Mouse (Mus musculus) retina, adult 2 months (tissue): Measurements from ENCODE around the gene Farsa.
"Not testable (repeated sequence)": the region's sequence is repeated elsewhere in the genome, so short reads cannot be mapped to it uniquely, and the experiment has no call there.

Experiments
- DNase-seq: peaks from one replicate; pipeline ENCODE4 v3.0.0-alpha.2; 2012; ENCODE audit warnings: low read depth, low spot score

Gene Farsa

DNA sequence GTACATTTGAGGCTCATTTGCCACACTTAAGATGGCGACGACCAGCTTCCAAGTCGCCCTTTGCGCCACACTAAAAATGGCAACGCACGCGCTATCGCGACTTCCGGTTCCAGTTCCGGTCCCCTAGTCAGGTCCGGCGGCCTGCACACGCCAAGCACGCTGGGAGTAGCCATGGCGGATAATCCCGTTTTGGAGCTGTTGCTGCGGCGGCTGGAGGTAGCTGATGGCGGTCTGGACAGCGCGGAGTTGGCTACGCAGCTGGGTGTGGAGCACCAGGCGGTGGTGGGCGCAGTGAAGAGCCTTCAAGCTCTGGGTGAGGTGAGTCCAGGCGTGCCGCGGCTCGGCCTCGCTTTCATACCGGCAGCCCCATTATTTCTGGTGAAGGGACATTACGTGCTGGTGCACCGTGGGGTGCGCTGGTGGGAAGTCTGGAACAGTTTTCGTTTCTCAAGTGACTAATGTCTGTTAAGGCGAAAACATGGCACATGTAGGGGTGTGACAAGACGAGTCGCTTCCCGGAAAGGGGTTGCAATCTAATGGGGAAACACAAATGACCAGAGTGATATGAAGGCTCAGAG lies at the start of gene Farsa:
Gene Farsa, plus strand, starts transcription at position 126 of the 578 bp plus-strand sequence.
- peak; percentile 97 for DNase-seq

- no peak for DNase-seq
These were observed 47.5 kb upstream of the Farsa start for GRCm38 (mm10) chr8:84809109-84809940.

GRCm38 (mm10) chr8:84809941-84810280 lies 46.9 kb upstream of the Farsa start:
- no peak for DNase-seq

- no peak for DNase-seq
These were observed 45.9 kb upstream of the Farsa start for GRCm38 (mm10) chr8:84810896-84811295.

GRCm38 (mm10) chr8:84811303-84811702 lies 45.5 kb upstream of the Farsa start:
- no peak for DNase-seq

GRCm38 (mm10) chr8:84813059-84813458 lies 43.7 kb upstream of the Farsa start:
- no peak for DNase-seq

GRCm38 (mm10) chr8:84813830-84814229 lies 43.0 kb upstream of the Farsa start:
- no peak for DNase-seq

- DNase-seq = no peak
These were observed 42.6 kb upstream of the Farsa start for GRCm38 (mm10) chr8:84814240-84814554.

- DNase-seq = peak; percentile 69
These were observed 42.0 kb upstream of the Farsa start for GRCm38 (mm10) chr8:84814555-84815441.

DNA sequence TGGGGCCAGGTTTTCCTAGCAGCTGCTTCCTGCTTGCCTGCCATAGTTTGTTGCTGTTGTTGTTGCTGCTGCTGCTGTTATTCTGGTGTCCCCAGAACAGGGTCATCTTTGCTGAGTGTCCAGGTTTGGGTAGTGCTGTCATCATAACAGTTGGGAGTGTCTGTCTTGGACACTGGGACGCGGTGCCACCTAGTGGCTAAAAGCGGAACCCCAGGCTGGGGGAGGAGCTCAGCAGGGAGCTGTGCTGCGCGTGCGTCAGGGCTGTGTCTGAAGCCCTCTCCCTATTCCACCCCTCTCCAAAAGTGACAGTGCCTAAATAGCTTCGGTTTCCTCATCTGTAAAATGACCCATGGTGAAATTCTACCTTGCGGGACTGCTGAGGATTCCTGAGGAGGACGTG lies 41.2 kb upstream of the Farsa start:
- peak; percentile 83 for DNase-seq

GRCm38 (mm10) chr8:84816117-84816516 lies 40.7 kb upstream of the Farsa start:
- no peak for DNase-seq

DNA sequence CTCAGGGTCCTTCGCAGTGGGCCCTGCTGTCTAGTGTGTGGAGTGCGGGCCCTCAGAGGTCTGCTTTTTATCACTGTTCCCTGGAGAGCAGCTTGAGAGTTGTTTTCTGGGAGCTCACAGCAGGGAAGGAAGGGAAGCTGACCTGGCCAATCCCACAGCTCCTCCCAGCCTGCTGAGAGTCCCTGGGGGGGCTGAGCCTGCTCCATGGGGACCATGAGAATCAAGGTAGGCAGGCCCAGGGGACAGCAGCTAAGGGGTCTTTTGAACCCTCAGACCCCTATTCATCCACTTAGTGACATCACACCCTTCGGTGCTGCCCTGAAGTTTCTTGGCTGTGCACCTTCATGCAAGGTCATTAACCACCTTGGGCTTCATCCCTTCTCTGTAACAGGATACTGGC lies 34.1 kb upstream of the Farsa start, which contains the start of gene Dand5:
Gene Dand5, minus strand, starts transcription at position 101 of the 400 bp plus-strand sequence.
- DNase-seq = no peak

- no peak for DNase-seq
These were observed 33.1 kb upstream of the Farsa start for GRCm38 (mm10) chr8:84823653-84824052.

GRCm38 (mm10) chr8:84825636-84826035 lies 31.2 kb upstream of the Farsa start:
- DNase-seq = no peak

- not testable (repeated sequence) for DNase-seq
These were observed 30.3 kb upstream of the Farsa start for GRCm38 (mm10) chr8:84826518-84826917.

DNA sequence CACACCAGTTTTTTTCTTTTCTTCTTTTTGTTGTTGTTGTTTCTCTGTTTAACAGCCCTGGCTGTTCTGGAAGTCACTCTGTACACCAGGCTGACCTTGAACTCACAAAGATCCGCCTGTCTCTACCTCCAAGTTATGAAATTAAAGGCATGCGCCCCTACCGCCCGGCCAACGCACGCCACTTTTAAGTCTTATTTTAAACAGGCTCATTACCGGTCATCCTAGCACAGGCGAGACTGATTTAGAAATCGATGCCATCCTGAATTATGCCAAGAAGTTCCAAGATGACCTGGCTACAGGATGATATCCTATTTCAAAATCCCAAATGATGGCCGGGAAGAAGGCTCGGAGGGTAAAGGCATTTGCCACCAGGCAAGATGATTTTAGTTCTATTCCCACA lies 25.3 kb upstream of the Farsa start, which contains the start of gene Gadd45gip1:
Gene Gadd45gip1, plus strand, starts transcription at position 33 of the 400 bp plus-strand sequence.
- no peak for DNase-seq

DNA sequence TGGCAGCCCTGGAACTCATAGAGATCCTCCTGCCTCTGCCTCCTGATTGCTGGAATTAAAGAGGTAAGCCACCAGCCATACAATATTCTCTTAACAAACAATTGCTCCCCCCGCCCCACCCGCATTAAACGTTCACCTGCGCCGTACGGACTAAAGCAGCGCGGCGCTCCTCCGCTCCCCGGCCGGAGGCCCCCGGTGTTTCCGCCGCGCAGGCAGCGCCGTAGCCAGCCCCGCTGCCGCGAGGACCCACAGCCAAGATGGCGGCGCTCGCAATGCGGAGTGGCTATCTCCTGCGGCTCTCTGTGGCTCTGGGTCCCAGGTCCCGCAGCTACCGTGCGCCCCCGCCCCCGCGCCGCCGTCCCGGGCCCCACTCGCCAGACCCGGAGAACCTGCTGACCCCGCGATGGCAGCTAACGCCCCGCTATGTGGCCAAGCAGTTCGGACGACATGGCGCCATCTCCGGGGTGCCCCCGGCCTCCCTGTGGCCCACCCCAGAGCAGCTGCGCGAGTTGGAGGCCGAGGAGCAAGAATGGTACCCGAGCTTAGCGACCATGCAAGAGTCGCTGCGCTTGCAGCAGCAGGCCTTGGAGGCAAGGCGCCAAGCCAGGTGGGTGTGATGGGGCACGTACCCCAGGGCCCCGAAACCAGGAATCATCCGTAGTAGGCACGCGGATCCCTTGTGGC lies 24.6 kb upstream of the Farsa start:
- DNase-seq = no peak

DNA sequence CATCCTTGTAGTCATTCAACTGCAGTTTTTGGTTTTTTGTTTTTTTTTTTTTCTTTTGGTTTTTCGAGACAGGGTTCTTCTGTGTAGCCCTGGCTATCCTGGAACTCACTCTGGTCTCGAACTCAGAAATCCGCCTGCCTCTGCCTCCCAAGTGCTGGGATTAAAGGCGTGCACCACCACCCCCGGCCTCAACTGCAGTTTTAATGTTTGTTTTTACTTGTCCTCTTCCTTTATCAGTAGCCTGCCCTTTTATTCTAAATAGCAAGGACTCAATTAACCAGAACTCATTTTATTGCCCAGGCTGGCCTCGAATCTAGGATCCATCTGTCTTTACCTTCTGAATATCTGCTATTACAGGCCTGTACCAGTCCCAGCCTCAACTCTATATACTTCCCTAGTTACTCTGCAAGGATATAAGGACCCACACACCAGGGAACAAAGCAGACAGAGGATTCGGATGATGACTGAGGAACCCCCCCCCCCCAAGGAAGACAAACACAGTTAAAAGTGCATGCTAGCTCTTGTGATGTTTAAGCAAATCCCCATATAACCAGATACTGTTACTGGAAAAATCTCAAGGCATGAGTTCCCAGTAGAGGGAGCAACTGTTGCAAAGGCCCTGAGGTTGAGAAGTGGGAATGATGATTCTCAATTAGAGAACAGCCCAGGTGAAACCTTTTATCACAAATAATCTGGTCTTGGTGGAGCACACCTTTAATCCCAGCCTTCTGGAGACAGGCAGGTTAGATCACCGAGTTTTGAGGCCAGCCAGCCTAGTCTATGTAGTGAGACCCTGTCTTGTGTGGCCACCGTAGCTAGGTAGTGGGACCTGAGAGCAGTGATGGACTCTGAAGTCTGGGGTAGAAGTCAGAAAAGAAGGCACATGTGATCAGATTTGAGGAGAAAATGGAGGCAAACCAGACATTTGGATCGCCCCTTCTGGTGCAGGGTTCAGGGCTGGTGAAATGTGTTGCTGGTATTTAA lies 23.7 kb upstream of the Farsa start:
- no peak for DNase-seq

- DNase-seq = no peak
These were observed 22.6 kb upstream of the Farsa start for GRCm38 (mm10) chr8:84834002-84834865.
